8 mouse cellular contexts compared by ENCODE assay signal in the genomic region with DNA sequence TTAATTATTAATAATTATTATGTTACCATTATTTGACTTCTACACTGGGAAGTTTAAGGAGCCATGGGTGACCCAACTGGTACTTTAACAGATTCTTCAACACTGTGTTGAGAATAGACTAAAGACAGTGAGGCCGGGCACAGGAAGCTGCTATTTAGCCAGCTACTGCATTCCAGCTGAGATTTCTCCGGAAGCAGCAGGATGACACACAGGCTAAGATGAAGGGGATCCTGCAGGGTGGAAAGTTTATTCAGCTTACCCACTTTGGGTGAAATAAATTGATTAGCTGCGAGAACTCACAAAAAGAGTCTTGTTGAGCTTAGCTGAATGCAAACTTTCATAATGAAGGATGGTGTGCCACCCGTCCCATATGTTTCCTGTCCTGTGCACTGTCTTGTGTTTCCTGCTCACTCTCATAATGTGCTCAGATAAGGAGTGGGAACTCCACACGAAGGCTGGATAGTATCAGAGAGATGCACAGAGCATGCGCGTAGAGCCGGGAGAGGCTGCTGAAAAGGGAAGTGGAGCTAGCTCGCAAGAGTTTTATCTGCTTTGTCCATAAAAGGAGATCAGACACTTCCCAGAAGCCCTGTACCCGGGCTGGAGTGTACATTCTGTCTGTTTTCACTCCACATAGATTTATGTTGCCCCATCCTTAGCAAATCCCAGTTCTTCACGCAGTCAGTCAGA. TPM values are rescaled to one million over a fixed set of nuclear protein-coding genes. Genes with fewer than 3 reads are reported as not detected.
DNase-seq lines count a peak whose midpoint lies in the region; ATAC-seq and TF ChIP-seq lines count a peak whose summit lies in the region.

Gene Tbc1d1 (plus strand): TSS at position 445 of the 690 bp plus-strand sequence.

- TF ChIP-seq CTCF in lung, embryonic 14.5 days (IDR thresholded peaks at IDR 0.05; ENCODE audit: low read depth) = no peak

- H3K36me3 ChIP-seq in forebrain, embryonic 11.5 days (ENCODE audit: control insufficient read depth, insufficient read depth, low read length) = no peaks in the 10 kb centered on the region
- no peaks in the 10 kb centered on the region for H3K36me3 ChIP-seq in lung, embryonic 14.5 days (ENCODE audit: insufficient read depth)

- peak; percentile 69 to 70 for DNase-seq in B cell, adult 2 months
- DNase-seq in adrenal gland, adult 18-20 months (ENCODE audit: low spot score in 2 of 2) = peak; percentile 12 to 31
- DNase-seq in forebrain, embryonic 11.5 days (ENCODE audit: low spot score) = no peak
- no peak for DNase-seq in heart, postnatal 25 days (ENCODE audit: low spot score)
- DNase-seq in large intestine, adult 2 months (ENCODE audit: low read depth, low spot score) = no peak
- DNase-seq in lung, embryonic 14.5 days = peak; percentile 97
- DNase-seq in ovary, postnatal 36 days (ENCODE audit: low spot score) = peak; percentile 27
- no peak for DNase-seq in cerebellum, adult 18-20 months

- 61% methylated on average over 11 of the region's 11 CpGs for WGBS in forebrain, embryonic 11.5 days
- WGBS in large intestine, adult 2 months = 35% methylated on average over 11 of the region's 11 CpGs
- 11% methylated on average over 11 of the region's 11 CpGs for whole genome bisulfite sequencing in lung, embryonic 14.5 days

- H3K27me3 ChIP-seq in forebrain, embryonic 11.5 days (ENCODE audit: control insufficient read depth, insufficient read depth, low read length) = peaks cover 11% of the 10 kb centered on the region
- H3K27me3 ChIP-seq in lung, embryonic 14.5 days (ENCODE audit: insufficient read depth, low read length) = no peaks in the 10 kb centered on the region

- H3K9me3 ChIP-seq in forebrain, embryonic 11.5 days (ENCODE audit: control insufficient read depth, low read length) = no peaks in the 10 kb centered on the region
- H3K9me3 ChIP-seq in lung, embryonic 14.5 days (ENCODE audit: low read depth, low read length) = no peaks in the 10 kb centered on the region

- no peaks in the 10 kb centered on the region for H3K4me1 ChIP-seq in forebrain, embryonic 11.5 days (replicated peaks; ENCODE audit: control insufficient read depth, insufficient read depth, low read length)
- H3K4me1 ChIP-seq in lung, embryonic 14.5 days (ENCODE audit: insufficient read depth) = peaks cover 12% of the 10 kb centered on the region

- intact Hi-C loops in heart, postnatal 25 days (cut with DNase I) = no loop called here

- no peak for ATAC-seq in forebrain, embryonic 11.5 days (replicated peaks; ENCODE audit: low FRiP score)
- ATAC-seq in lung, embryonic 14.5 days (ENCODE audit: insufficient read depth) = peak; percentile 96

- no peak within 1 kb of the TSS for H3K9ac ChIP-seq in forebrain, embryonic 11.5 days (ENCODE audit: low read length)
- peak within 1 kb of the TSS; percentile 4 for H3K9ac ChIP-seq in lung, embryonic 14.5 days

- no peak within 1 kb of the TSS for H3K4me2 ChIP-seq in forebrain, embryonic 11.5 days (ENCODE audit: low read depth, low read length, severe bottlenecking)
- peak within 1 kb of the TSS; percentile 99 for H3K4me2 ChIP-seq in lung, embryonic 14.5 days

- H3K4me3 ChIP-seq in forebrain, embryonic 11.5 days (ENCODE audit: low read depth, low read length) = no peak within 1 kb of the TSS
- peak within 1 kb of the TSS; percentile 14 for H3K4me3 ChIP-seq in lung, embryonic 14.5 days (ENCODE audit: low read depth, low read length)

- H3K27ac ChIP-seq in forebrain, embryonic 11.5 days (ENCODE audit: low read depth, low read length) = no peak within 1 kb of the TSS
- peak within 1 kb of the TSS; percentile 97 for H3K27ac ChIP-seq in lung, embryonic 14.5 days (ENCODE audit: low read depth)

RNA-seq across cellular contexts. Expression of gene Tbc1d1, which starts in this region (rescaled TPM):
- 10 to 100 TPM; 10.0 to 17.6 TPM for total RNA-seq in adrenal gland, adult 18-20 months (2021)
- polyA plus RNA-seq in forebrain, embryonic 11.5 days (2014; fragmentation: Nextera tagmentation; extraction: Ambion mirVana) = 27.9 and 31.0 TPM in 2 replicates
- 10 to 100 TPM; 17.0 to 20.2 TPM for total RNA-seq in heart, postnatal 25 days (2021)
- 14.4 and 21.4 TPM in 2 replicates for polyA plus RNA-seq in large intestine, adult 2 months (2012; rRNA removed)
- polyA plus RNA-seq in lung, embryonic 14.5 days (2014; fragmentation: Nextera tagmentation; extraction: Ambion mirVana) = 54.4 and 58.7 TPM in 2 replicates

Comparison
In these comparisons a context has a peak if more than half of its experiments do, and no peak if none do; other contexts are left out.
1. DNase-seq: peak in B cell, adult 2 months (2 of 2), adrenal gland, adult 18-20 months (2 of 2), lung, embryonic 14.5 days (single experiment) and ovary, postnatal 36 days (single experiment); none in forebrain, embryonic 11.5 days (single experiment), heart, postnatal 25 days (single experiment), large intestine, adult 2 months (single experiment) and cerebellum, adult 18-20 months (0 of 2).